Comparison of ENCODE assay signal across 9 mouse cellular contexts in the genomic region with DNA sequence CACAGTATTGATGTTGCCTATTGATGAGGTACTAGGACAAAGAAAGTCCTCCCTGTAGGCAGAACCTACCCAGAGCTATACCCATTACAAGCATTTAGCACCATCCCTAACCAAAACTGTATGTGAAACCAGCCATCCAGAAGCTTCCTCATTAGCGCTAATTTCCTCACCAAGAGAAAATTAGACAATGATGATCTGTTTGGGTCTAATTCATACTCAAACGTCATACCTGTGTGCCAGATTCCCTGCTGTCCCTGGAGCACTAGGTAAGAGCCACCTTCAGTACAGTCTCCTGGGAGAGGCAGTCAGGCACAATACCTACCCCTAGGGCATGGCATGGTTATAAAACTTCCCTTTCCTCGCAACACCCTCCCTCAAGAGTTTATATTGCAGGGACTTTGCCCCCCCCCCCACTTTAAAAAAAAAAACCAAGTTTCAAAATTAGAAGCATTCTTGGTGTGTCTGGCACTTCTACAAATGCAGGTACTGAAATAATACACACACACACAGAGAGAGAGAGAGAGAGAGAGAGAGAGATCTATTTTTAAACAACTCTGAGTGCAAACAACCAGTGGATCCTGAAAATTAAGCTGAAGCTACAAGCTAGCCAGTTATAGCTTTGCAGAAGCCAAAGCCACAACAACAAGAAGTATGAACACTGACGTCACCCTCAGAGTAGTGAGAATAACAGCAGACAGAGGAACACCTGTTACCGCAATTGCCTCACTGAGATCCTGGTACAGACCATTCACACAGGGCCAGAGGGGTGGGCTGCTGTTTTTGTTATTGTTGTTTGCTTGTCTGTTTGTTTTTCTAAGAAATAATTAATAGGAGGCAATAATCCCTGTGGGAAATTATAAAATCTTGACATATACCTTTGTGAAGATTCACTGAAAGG. TPM values are rescaled to one million over a fixed set of nuclear protein-coding genes. Genes with fewer than 3 reads are reported as not detected.
DNase-seq lines count a peak whose midpoint lies in the region; ATAC-seq lines count a peak whose summit lies in the region.
"Had no signal": no experiment of that assay in that cellular context is flagged by ENCODE, and none has a peak within 500 bp of the region (broad histone marks: within the 10 kb centered on the region; RNA-seq: fewer than 3 reads in every experiment).

No protein-coding gene starts in this region.

- peak; percentile 60 for ATAC-seq in granulocyte monocyte progenitor cell, adult 5-6 weeks (replicated peaks; ENCODE audit: poor library complexity, severe bottlenecking)

- no peaks in the 10 kb centered on the region for H3K36me3 ChIP-seq in macrophage (ENCODE audit: inconsistent target)
- H3K36me3 ChIP-seq: hindbrain, embryonic 15.5 days had no signal

- H3K4me3 ChIP-seq in macrophage (ENCODE audit: inconsistent target), result peak overlapping the region; percentile 7; the same call in 1 of the 2 replicates
- H3K4me3 ChIP-seq: hindbrain, embryonic 15.5 days had no signal

- 4% methylated on average over 5 of the region's 5 CpGs for WGBS in macrophage (ENCODE audit: missing documents)

- peak; percentile 23 for DNase-seq in kidney, adult 11 months
- no peak for DNase-seq in kidney, postnatal 4 days
- peak; percentile 83 for DNase-seq in thymus, postnatal 14 days
- DNase-seq in layer of hippocampus, adult 18-20 months (ENCODE audit: low spot score in 2 of 2), result no peak
- no peak for DNase-seq in yolk sac, embryonic 10.5 days (ENCODE audit: low spot score)
- DNase-seq in Muller cell, postnatal 12 days (ENCODE audit: inconsistent ontology term), result no peak

- peaks cover 59% of the 10 kb centered on the region for H3K79me2 ChIP-seq in macrophage (ENCODE audit: inconsistent target)

- H3K27ac ChIP-seq in macrophage, result peak overlapping the region; percentile 37
- H3K27ac ChIP-seq: hindbrain, embryonic 15.5 days had no signal

RNA-seq across cellular contexts. Expression of a gene that starts 38.6 kb away (rescaled TPM):
- 7.4 and 15.5 TPM in 2 replicates for total RNA-seq in granulocyte monocyte progenitor cell, adult 5-6 weeks (2014; fragmentation: Nextera tagmentation)
- 27.2 and 47.7 TPM in 2 replicates for total RNA-seq in granulocyte monocyte progenitor cell, adult 5-6 weeks (2017)
- total RNA-seq in macrophage (2018; cell fraction: chromatin; rRNA removed), result 100 to 1,000 TPM in 3 of 26 experiments, 10 to 100 TPM in 6, 1 to 10 TPM in 17; 1.1 to 177 (median 4.6) TPM
- total RNA-seq in macrophage (2018; cell fraction: cytosol; rRNA removed), result 10 to 100 TPM in 13 of 26 experiments, 1 to 10 TPM in 13; 2.3 to 48.0 (median 13.0) TPM
- total RNA-seq in macrophage (2018; cell fraction: nucleus; rRNA removed), result 10 to 100 TPM in 12 of 26 experiments, 1 to 10 TPM in 14; 1.7 to 77.7 (median 8.6) TPM
- polyA plus RNA-seq in macrophage (2018), result 14.2 to 22.4 TPM (median 20.1 TPM) in 3 replicates
- total RNA-seq in layer of hippocampus, adult 18-20 months (2021), result not detected

Comparison
In these comparisons a context has a peak if more than half of its experiments do, and no peak if none do; other contexts are left out.
1. DNase-seq: peak in kidney, adult 11 months (single experiment) and thymus, postnatal 14 days (single experiment); none in kidney, postnatal 4 days (0 of 2), layer of hippocampus, adult 18-20 months (0 of 2), yolk sac, embryonic 10.5 days (single experiment) and Muller cell, postnatal 12 days (single experiment).
2. RNA of a gene that starts 38.6 kb away (total RNA-seq): 7.4 to 47.7 TPM in granulocyte monocyte progenitor cell, adult 5-6 weeks; not detected in layer of hippocampus, adult 18-20 months; every median in the first group is over 4 times any median in the second.